Mouse (Mus musculus) neural tube, embryonic 13.5 days (tissue): ENCODE data around the gene Nsun3. TPM values are rescaled to one million over a fixed set of nuclear protein-coding genes. Genes with fewer than 3 reads are reported as not detected.
A peak's percentile ranks its signal among the peaks of the same experiment; 100 is the strongest.

Experiments
- ATAC-seq: fragments of 200-750 bp; cut with Nextera tagmentation; 2 replicates; pipeline ENCODE4 v1.8.0; 2017; ENCODE audit warnings: low read depth, mild to moderate bottlenecking, moderate TSS enrichment, moderate library complexity
- H3K27ac ChIP-seq: fragments of 300-500 bp; sonication (generic); replicated peaks from 2 replicates; pipeline ENCODE4 v1.5.1; 2015; ENCODE audit warnings: moderate library complexity, mild to moderate bottlenecking, inconsistent platforms
- H3K27me3 ChIP-seq: fragments of 300-500 bp; sonication (generic); 2 replicates; pipeline ENCODE4 v1.6.1; 2015; ENCODE audit warnings: mild to moderate bottlenecking, inconsistent platforms
- H3K36me3 ChIP-seq: fragments of 300-500 bp; sonication (generic); 2 replicates; pipeline ENCODE4 v1.6.1; 2015; ENCODE audit warnings: mild to moderate bottlenecking, inconsistent platforms
- H3K4me1 ChIP-seq: fragments of 300-500 bp; sonication (generic); replicated peaks from 2 replicates; pipeline ENCODE4 v1.6.1; 2015; ENCODE audit warnings: inconsistent platforms
- H3K4me2 ChIP-seq: fragments of 300-500 bp; sonication (generic); 2 replicates; pipeline ENCODE4 v1.6.1; 2015; ENCODE audit warnings: inconsistent platforms, mild to moderate bottlenecking, moderate library complexity
- H3K4me3 ChIP-seq: fragments of 300-500 bp; sonication (generic); 2 replicates; pipeline ENCODE4 v1.5.1; 2015; ENCODE audit warnings: mild to moderate bottlenecking, inconsistent platforms
- H3K9ac ChIP-seq: fragments of 300-500 bp; sonication (generic); 2 replicates; pipeline ENCODE4 v1.6.1; 2015; ENCODE audit warnings: moderate library complexity, mild to moderate bottlenecking, inconsistent platforms
- H3K9me3 ChIP-seq: fragments of 300-500 bp; sonication (generic); 2 replicates; pipeline ENCODE4 v1.6.1; 2016; ENCODE audit warnings: inconsistent platforms
- WGBS: fragments of 180-500 bp; shearing (Covaris S2); methylation state at CpG from one replicate; pipeline ENCODE4 v1.1.7; 2015; 5-methylcytosine and 5-hydroxymethylcytosine counted together
- polyA plus RNA-seq: library from polyadenylated mRNA; unstranded; fragments of >200 nt; fragmentation: Nextera tagmentation; extraction: Ambion mirVana; gene quantifications from 2 replicates; pipeline ENCODE4 v1.2.1, GENCODE M21; 2015

Nsun3 gene
- polyA plus RNA-seq, result 10.8 TPM in 2 replicates

GRCm38 (mm10) chr16:62786621-62787331, at the start of gene Nsun3:
TSS of gene Nsun3 (minus strand) at chr16:62786818.
- H3K9ac ChIP-seq, result peak within 1 kb of the TSS; percentile 83
- 0 out of 2 replicates have a peak, but pooled peaks cover under 1% of the 10 kb centered on the region for H3K27me3 ChIP-seq
- ATAC-seq, result peak; percentile 96
- peak within 1 kb of the TSS; percentile 67 for H3K4me2 ChIP-seq
- H3K4me3 ChIP-seq, result peak within 1 kb of the TSS; percentile 79
- WGBS, result 2% methylated on average over 41 of the region's 41 CpGs
- peaks cover 32% of the 10 kb centered on the region for H3K4me1 ChIP-seq
- H3K27ac ChIP-seq, result peak within 1 kb of the TSS; percentile 91
- no peaks in the 10 kb centered on the region; the same call in 1 of the 2 replicates for H3K36me3 ChIP-seq
- H3K9me3 ChIP-seq, result no peaks in the 10 kb centered on the region

DNA sequence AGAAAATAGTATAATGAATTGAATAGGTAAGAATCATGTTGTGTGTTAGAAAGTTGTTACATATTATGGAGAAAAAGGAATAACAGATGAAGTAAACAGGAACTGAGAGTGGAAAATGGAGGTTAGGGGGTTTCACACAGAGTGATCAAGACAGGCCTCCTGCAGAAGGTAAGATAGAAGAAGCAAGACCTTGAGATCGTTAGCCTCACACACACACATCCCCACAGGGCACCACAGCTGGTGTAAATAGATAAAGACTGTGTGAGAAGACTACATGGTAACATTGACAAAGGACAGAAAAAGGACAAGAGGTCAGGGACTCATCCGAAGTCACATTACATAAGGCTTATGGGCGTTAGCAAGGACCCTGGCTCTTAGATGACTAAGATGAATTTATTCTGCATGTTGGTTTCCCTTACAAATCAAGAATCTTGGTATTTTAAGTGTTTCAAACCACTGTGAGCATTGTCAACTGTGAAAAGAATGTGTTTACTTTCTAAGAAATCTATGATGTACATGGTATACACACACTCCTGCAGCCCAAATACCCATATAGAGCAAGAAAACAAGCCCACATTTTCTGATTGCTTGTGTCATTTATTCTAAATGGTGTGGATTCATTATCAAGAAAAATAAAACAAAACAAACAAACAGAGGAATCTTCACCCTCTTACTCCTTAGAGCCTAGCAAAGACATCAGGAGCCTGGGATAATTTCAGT, 47.6 kb upstream of the Nsun3 start:
- 61% methylated on average over 3 of the region's 3 CpGs for WGBS
- Histone ChIP-seq H3K27me3 (no peaks in the 10 kb centered on the region), H3K4me2 (no peak overlapping the region), H3K27ac (no peak overlapping the region), H3K4me1 (no peaks in the 10 kb centered on the region), H3K9ac (no peak overlapping the region), H3K4me3 (no peak overlapping the region), H3K36me3 (no peaks in the 10 kb centered on the region), H3K9me3 (no peaks in the 10 kb centered on the region)
- ATAC-seq, result no peak

GRCm38 (mm10) chr16:62832481-62832880, 45.9 kb upstream of the Nsun3 start:
- H3K27me3 ChIP-seq, result no peaks in the 10 kb centered on the region
- H3K36me3 ChIP-seq, result no peaks in the 10 kb centered on the region
- H3K4me3 ChIP-seq, result no peak overlapping the region
- H3K9me3 ChIP-seq, result no peaks in the 10 kb centered on the region
- ATAC-seq, result peak; percentile 50; the same call in 1 of the 2 replicates
- H3K4me1 ChIP-seq, result no peaks in the 10 kb centered on the region
- no peak overlapping the region for H3K9ac ChIP-seq
- 22% methylated on average over 4 of the region's 4 CpGs for WGBS
- H3K4me2 ChIP-seq, result no peak overlapping the region
- no peak overlapping the region for H3K27ac ChIP-seq

GRCm38 (mm10) chr16:62832027-62832426, 45.4 kb upstream of the Nsun3 start:
- H3K9ac ChIP-seq, result no peak overlapping the region
- no peak overlapping the region for H3K4me2 ChIP-seq
- H3K4me3 ChIP-seq, result no peak overlapping the region
- H3K27me3 ChIP-seq, result no peaks in the 10 kb centered on the region
- WGBS, result 89% methylated on average over 2 of the region's 2 CpGs
- no peaks in the 10 kb centered on the region for H3K9me3 ChIP-seq
- H3K36me3 ChIP-seq, result no peaks in the 10 kb centered on the region
- no peak overlapping the region for H3K27ac ChIP-seq
- no peaks in the 10 kb centered on the region for H3K4me1 ChIP-seq
- no peak for ATAC-seq

DNA sequence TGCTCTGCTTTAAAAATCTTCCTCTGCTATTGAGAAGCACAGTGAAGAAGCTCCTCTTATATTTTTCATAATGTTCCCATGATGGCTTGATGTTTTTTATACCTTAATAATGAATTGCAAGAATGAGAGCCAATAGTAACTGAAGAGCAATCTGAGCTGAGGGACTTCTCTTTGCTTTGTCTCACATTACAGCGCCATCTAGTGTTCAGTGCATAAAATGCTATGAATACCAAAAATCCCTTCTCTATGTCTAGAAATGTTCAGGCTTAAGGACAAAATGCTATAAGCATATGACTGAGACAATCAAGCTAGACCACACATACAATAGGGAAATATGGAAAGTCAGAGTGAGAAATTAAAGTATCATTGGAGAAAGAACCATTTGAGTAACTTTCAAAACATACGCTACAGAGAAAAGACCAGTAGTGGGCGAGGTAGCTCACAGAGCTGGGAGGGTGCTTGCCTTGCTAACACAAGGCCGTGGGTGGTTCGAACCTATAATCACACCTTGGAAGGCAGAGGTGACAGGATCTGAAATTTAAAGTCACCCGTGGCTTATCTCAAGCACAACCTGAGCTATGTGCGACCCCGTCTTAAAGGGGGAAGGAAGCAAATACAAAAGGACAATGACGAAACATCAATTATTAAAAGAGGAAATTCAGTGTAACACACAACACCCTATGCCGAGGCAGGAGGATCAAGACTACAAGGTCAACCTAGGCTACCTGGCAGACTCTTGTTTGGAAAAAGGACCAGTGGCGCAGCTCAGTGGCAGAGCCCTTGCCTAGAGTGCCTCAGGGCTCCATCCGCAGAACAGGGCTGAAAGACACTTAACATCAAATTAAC, 39.8 kb upstream of the Nsun3 start:
- no peak overlapping the region for H3K27ac ChIP-seq
- H3K4me2 ChIP-seq, result no peak overlapping the region
- H3K4me3 ChIP-seq, result no peak overlapping the region
- no peaks in the 10 kb centered on the region for H3K9me3 ChIP-seq
- no peaks in the 10 kb centered on the region for H3K27me3 ChIP-seq
- no peaks in the 10 kb centered on the region; the same call in 1 of the 2 replicates for H3K36me3 ChIP-seq
- 78% methylated on average over 12 of the region's 12 CpGs for WGBS
- H3K9ac ChIP-seq, result no peak overlapping the region
- no peaks in the 10 kb centered on the region for H3K4me1 ChIP-seq
- ATAC-seq, result peak; percentile 26; the same call in 1 of the 2 replicates

- no peak overlapping the region for H3K27ac ChIP-seq
- H3K9me3 ChIP-seq, result no peaks in the 10 kb centered on the region
- no peak overlapping the region for H3K9ac ChIP-seq
- ATAC-seq, result no peak
- WGBS, result 94% methylated on average over 6 of the region's 6 CpGs
- H3K36me3 ChIP-seq, result no peaks in the 10 kb centered on the region; the same call in 1 of the 2 replicates
- H3K27me3 ChIP-seq, result no peaks in the 10 kb centered on the region
- no peak overlapping the region for H3K4me2 ChIP-seq
- no peak overlapping the region for H3K4me3 ChIP-seq
- no peaks in the 10 kb centered on the region for H3K4me1 ChIP-seq
Measured at GRCm38 (mm10) chr16:62822472-62822871, 35.9 kb upstream of the Nsun3 start.

DNA sequence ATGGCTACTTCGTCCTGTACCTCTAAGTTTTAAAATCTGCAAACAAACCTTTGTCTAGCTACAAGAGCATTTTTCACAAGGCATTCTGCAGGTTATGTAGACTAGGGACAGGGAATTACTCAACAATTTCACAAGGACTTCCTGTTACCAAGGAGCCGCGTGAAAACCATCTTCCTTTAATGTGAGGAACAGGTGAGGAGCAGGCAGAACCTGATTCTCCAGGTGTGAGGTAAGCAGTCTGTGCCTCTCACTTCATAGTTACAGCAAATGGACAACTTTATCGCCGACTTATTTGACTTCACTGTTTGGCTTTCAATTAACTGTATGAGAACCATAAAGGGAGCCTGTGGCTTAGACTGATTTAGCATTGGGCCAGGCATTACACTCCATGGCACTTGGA, 27.9 kb upstream of the Nsun3 start, which contains the start of gene Stx19:
Stx19 (plus strand) TSS at position 186 of the 400 bp plus-strand sequence.
- H3K9ac ChIP-seq, result no peak within 1 kb of the TSS
- H3K27me3 ChIP-seq, result no peaks in the 10 kb centered on the region
- no peaks in the 10 kb centered on the region for H3K4me1 ChIP-seq
- no peak within 1 kb of the TSS for H3K4me2 ChIP-seq
- 86% methylated on average over 5 of the region's 5 CpGs for whole genome bisulfite sequencing
- H3K36me3 ChIP-seq, result peaks cover 13% of the 10 kb centered on the region
- H3K9me3 ChIP-seq, result no peaks in the 10 kb centered on the region
- no peak for ATAC-seq
- H3K27ac ChIP-seq, result no peak within 1 kb of the TSS
- no peak within 1 kb of the TSS for H3K4me3 ChIP-seq

GRCm38 (mm10) chr16:62813790-62814189, 27.2 kb upstream of the Nsun3 start:
- Histone ChIP-seq H3K4me3 (no peak overlapping the region), H3K9ac (no peak overlapping the region), H3K27me3 (no peaks in the 10 kb centered on the region), H3K4me1 (no peaks in the 10 kb centered on the region), H3K27ac (no peak overlapping the region), H3K9me3 (no peaks in the 10 kb centered on the region), H3K4me2 (no peak overlapping the region), H3K36me3 (peaks cover 13% of the 10 kb centered on the region)
- WGBS, result 81% methylated on average over 5 of the region's 5 CpGs
- no peak for ATAC-seq

DNA sequence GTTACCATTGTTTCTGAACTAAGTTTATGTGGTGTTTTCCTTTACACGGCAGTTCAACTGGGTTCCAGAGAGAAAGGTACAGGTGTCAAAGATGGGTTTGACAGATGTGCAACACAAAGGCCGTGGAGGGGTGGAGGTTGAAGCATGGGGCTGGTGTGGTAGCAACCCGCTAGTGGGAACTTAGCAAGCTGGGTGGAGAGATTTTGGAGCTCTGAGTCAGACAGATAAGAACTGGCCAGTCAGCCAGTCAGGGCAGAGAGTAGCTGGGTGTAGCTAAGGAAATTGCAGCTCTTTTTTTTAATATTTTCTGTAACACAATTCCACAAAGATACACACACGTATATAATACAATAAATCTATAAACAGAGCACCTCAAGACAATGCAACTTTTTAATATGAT, 24.2 kb upstream of the Nsun3 start:
- peaks cover 13% of the 10 kb centered on the region for H3K36me3 ChIP-seq
- 93% methylated on average over 4 of the region's 4 CpGs for WGBS
- no peak for ATAC-seq

GRCm38 (mm10) chr16:62807249-62807979, 20.8 kb upstream of the Nsun3 start:
- no peak overlapping the region for H3K9ac ChIP-seq
- H3K4me1 ChIP-seq, result peaks cover 6% of the 10 kb centered on the region; the same call in 1 of the 2 replicates
- H3K36me3 ChIP-seq, result peaks cover 30% of the 10 kb centered on the region
- WGBS, result 53% methylated on average over 8 of the region's 8 CpGs
- H3K4me2 ChIP-seq, result no peak overlapping the region
- H3K4me3 ChIP-seq, result no peak overlapping the region
- no peak for ATAC-seq
- H3K27ac ChIP-seq, result no peak overlapping the region
- H3K9me3 ChIP-seq, result no peaks in the 10 kb centered on the region
- H3K27me3 ChIP-seq, result no peaks in the 10 kb centered on the region

More for the DNA sequence above, 24.2 kb upstream of the Nsun3 start:
- Histone ChIP-seq H3K9ac (no peak overlapping the region), H3K9me3 (no peaks in the 10 kb centered on the region), H3K27me3 (no peaks in the 10 kb centered on the region), H3K4me3 (no peak overlapping the region), H3K4me2 (no peak overlapping the region), H3K27ac (no peak overlapping the region), H3K4me1 (peaks cover 6% of the 10 kb centered on the region; the same call in 1 of the 2 replicates)

DNA sequence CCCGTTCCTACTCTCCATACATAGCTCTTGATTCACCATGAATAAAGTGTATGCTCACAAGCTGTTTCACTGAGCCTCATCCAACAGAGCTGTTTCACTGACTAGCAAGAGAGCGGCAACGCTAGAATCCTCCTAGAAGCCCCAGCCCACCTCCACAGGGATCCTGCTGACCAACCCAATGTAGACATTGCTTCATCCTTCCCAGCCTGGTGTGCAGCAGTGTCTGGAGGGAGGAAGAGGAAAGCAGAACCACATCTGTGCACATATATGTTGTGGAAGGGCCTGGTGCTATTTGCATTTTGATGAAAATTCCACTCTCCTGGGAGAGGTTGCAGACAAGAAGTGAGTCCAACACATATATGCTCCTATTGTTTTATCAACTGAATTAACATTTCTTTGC, 18.0 kb upstream of the Nsun3 start:
- H3K27ac ChIP-seq, result no peak overlapping the region
- WGBS, result 95% methylated on average over 3 of the region's 3 CpGs
- no peaks in the 10 kb centered on the region for H3K27me3 ChIP-seq
- H3K9ac ChIP-seq, result no peak overlapping the region
- H3K4me1 ChIP-seq, result peaks cover 6% of the 10 kb centered on the region; the same call in 1 of the 2 replicates
- no peak for ATAC-seq
- H3K36me3 ChIP-seq, result peaks cover 32% of the 10 kb centered on the region
- H3K9me3 ChIP-seq, result no peaks in the 10 kb centered on the region
- no peak overlapping the region for H3K4me2 ChIP-seq
- H3K4me3 ChIP-seq, result no peak overlapping the region
